Mouse (Mus musculus) layer of hippocampus, adult 2 months (tissue): Measurements from ENCODE around the gene Kcnma1. TPM values are rescaled to one million over a fixed set of nuclear protein-coding genes. Genes with fewer than 3 reads are reported as not detected.

Experiments used
- DNase-seq, 2 experiments: peaks; one replicate each; pipeline ENCODE4 v3.0.0; 2022; ENCODE audit warnings: low spot score in 2 of 2
- H3K27ac ChIP-seq: fragments of 200-600 bp; 2 replicates; pipeline ENCODE4 v1.8.1; 2022
- H3K4me3 ChIP-seq: fragments of 200-600 bp; 2 replicates; pipeline ENCODE4 v1.8.1; 2022; ENCODE audit warnings: mild to moderate bottlenecking
- CTCF ChIP-seq: fragments of 200-600 bp; conservative IDR thresholded peaks from 2 replicates; pipeline ENCODE4 v1.8.1; 2022; ENCODE audit warnings: antibody characterized with exemption, mild to moderate bottlenecking, moderate library complexity
- total RNA-seq, 2 experiments: library from RNA; stranded (reverse); gene quantifications; 2 replicates each; pipeline ENCODE4 v1.2.3; 2021

Gene Kcnma1
- total RNA-seq, 2 experiments from 2014 or later, result 141 to 145 TPM

DNA sequence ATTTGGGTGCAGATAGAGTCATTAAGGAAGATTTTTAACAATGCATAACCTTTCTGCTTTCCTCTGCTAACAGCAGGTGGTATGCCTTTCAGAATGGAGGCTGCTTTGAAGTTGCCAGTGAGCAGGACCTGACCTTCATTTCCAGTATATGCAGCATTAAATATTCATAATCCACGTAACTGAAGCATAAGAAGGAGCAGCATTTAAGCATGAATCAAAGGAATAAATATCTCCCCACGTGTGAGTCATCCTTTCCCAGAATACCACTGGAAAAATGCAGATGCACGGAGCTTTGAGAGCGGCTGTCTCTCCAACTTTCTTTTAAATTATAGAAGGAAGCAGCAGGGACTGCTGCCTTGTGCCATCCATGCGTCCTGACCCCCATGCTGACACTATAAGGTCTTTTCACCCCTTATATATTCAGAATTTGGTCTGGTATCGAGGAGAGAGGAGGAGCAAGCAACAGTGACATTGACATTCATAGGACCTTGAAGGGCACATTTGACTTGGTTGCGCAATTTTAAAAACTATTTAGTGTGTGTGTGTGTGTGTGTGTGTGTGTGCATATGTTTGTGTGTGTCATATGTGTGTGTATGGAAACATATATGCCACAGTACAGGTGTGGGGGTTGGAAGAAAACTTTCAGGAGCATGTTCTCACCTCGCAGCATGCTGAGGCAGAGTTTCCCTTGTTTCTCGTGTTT is 368.8 kb downstream of the Kcnma1 start:
- no peak for TF ChIP-seq CTCF
- peak in 1 of 2 experiments; percentile 50 for DNase-seq
- Histone ChIP-seq H3K27ac (peak overlapping the region; percentile 67), H3K4me3 (no peak overlapping the region)

DNA sequence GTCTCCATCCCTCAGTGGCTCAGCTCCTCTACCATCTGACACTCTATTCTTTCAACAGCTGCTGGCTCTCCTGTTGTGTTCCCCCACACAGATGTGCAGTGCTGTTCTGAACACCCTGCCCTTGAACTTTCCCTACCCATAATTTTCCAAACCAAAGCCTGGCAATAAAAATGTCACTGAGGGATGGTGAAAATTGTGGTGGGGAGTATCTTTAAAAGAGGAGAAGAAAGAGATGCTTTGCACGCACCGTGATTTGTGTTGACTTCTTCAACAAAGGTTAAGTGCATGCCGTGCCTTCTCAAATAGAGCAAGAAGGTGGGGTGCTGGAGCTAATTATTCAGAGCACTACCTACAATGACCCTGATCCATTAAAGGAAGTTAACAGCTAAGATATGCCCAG is 371.1 kb downstream of the Kcnma1 start:
- no peak for TF ChIP-seq CTCF
- H3K27ac ChIP-seq, result peak overlapping the region; percentile 18; the same call in 1 of the 2 replicates
- DNase-seq, result no peak
- H3K4me3 ChIP-seq, result no peak overlapping the region

DNA sequence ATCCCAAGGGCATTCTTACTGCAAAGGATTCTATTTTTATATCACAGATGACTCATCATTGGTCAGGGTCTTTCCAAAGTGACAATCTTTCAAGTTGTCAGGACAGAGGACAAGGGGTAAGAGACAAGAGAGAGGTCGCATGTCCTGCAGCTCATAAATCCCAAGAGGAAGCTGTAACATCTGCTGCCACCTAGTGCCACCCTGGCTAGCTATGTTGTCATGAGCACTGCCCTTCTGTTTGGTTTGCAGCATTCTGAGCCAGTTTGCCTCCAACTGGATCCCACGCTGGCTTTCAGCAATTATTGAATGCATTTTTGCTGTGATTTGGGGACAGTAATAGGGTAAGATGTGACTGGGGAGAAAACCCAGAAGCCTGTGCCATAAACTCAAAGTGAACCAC is 373.6 kb downstream of the Kcnma1 start:
- peak in 1 of 2 experiments; percentile 26 for DNase-seq
- H3K4me3 ChIP-seq, result no peak overlapping the region
- H3K27ac ChIP-seq, result peak overlapping the region; percentile 40; the same call in 1 of the 2 replicates
- TF ChIP-seq CTCF, result peak; percentile 67

DNA sequence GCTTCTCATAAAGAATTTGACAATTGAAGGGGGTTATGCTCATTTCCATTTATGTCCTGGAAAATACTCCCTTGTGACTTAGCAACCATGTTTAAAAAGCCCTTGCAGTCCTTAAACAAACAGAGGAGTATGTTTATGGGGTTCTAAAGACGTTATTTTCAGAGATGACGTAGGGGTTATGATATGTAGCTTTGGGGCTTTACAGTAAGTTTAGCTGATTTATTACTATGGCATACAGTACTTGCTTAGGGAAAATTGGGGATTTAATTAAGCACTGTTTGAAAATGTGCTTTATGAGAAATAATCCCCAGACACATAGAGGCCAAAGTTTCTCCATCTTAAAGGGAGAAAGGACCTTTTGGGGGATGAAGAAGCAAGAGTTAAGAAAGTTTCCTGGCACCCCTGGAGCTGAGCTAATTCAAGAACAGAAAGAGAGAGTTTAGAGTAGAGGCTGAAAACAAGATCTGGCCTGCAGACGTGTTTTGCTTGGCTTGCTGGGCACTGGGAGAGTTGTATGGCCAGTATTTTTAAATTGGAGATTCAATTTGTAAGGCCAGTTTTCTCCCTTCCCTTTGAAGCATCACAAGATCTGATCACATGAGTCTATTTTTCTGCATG is 376.1 kb downstream of the Kcnma1 start:
- no peak for TF ChIP-seq CTCF
- Histone ChIP-seq H3K4me3 (no peak overlapping the region), H3K27ac (no peak overlapping the region)

DNA sequence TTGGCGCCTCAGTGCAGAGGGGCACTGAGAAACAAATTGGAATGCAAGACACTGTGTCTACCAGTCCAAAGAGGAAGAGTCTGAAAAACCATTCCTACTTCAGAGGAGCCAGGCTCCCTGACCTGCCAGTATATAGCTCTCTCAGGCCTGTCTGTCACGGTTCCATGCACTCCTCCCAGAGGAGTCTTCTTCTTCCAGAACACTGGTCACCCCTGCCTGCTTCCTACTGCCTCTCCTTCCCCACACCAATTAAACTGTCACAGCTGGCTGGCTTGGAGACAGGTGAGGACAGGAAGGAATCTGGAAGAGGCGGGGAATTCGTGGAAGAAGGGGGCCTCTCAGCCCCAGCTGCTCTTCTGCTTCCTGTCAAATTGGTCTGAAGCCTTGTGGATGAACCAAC is 378.4 kb downstream of the Kcnma1 start:
- H3K4me3 ChIP-seq, result no peak overlapping the region
- H3K27ac ChIP-seq, result no peak overlapping the region
- TF ChIP-seq CTCF, result no peak
- DNase-seq, result no peak

More for the DNA sequence above, 376.1 kb downstream of the Kcnma1 start:
- no peak for DNase-seq

DNA sequence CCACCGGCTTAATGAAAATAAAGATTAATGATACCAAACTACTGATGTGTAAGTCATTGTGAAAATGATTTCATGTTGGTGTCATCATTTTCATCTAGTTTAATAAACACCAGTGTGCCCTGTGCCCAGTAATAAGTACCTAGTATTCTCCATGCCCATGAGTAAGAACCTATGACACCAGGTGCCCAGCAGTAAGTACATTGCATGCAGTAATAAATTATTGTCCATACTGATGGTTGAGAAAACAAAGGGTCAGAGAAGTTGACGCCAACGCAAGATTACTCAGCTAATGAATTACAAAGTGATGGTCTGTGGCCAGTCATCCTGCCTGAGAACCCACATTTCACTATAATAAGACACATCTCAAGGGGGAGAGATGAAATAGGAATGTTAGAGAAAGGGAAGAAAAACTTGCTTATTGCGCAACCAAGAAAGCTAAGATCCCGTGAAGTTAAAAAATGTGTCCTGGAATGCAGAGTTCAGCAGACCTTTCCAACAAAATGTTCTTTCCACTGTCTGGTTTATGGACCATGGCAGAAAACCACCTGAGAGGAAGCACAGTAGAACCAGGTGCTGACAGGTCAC is 381.2 kb downstream of the Kcnma1 start:
- no peak overlapping the region for H3K4me3 ChIP-seq
- no peak overlapping the region for H3K27ac ChIP-seq
- no peak for DNase-seq
- TF ChIP-seq CTCF, result no peak

DNA sequence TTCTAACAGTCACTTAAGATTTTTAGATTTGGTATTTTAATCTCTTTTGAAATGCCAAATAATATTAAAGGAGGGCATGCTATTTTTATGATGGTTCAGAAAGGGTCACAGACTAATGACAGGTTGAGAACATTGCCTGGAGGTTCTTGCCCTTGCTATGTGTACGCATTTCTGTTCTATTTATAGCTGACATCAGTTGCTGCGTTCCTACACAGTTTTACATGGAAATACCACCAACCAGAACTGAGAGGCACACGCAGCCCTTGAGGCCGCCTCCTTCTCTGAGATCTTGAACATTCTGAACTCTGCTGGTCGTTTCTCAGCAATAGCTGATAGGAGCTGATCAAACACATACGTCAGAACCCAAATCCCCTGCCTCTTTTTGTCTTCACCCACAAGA is 387.4 kb downstream of the Kcnma1 start:
- TF ChIP-seq CTCF, result no peak
- Histone ChIP-seq H3K27ac (peak overlapping the region; percentile 40; the same call in 1 of the 2 replicates), H3K4me3 (no peak overlapping the region)
- no peak for DNase-seq

DNA sequence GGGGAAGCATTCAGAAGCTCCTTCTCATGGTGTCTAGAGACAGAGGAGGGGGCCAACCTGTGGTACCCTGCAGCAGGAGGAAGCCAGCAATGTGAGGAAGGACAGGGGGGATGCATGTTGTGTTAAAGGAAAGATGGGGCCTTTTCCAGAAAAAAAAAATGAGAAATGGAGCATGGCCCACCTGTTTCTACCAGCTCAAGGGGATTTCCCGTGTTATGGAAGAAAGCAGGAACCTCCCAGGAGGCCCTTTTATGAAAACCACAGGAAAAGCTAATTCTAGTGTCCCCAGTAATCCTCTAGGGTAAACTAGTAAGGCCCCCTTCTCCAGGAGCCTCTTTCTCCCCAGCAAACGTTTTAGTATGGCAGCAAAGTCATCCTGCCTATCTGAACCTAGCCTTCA is 388.2 kb downstream of the Kcnma1 start:
- peak overlapping the region; percentile 40; the same call in 1 of the 2 replicates for H3K27ac ChIP-seq

DNA sequence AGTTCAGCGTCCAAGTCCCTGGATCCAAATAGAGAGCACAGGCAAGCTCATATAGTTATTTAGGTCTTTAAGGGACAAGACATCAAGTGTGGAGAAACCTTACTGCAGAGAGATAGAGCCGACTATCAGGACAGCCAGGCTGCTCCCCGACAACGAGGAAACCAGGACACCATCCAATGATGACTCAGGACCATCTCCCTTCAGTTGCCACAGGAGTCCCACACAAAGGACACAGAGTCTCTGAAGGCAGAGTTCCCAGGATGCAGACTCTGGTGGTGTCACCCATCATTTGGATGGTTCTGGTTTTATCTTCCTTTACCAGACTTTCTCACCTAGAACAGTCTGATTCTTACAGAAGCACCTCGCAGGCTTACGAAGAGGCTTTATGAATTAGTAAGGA is 388.9 kb downstream of the Kcnma1 start:
- Histone ChIP-seq H3K27ac (peak overlapping the region; percentile 40; the same call in 1 of the 2 replicates), H3K4me3 (no peak overlapping the region)
- TF ChIP-seq CTCF, result no peak
- no peak for DNase-seq

More for the DNA sequence above, 388.2 kb downstream of the Kcnma1 start:
- no peak for DNase-seq
- no peak overlapping the region for H3K4me3 ChIP-seq
- no peak for TF ChIP-seq CTCF

DNA sequence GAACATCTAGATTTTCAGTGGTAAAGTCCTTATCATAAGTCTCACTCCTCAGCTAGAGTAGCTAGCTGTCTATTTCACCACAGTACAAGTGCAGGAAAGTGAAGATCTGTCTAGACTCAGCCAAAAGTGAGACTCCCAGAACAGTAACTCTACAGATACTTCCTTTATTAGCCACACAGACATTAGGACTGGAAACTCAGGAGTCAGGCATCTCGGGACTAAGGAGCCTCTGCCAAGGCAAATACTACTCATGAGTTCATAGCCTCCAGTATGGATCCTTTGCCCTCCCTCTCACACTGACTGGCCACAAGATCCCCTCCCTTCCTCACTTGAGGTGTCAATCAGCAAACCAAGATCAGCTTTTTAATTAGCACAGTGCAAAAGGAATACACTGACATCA is 389.8 kb downstream of the Kcnma1 start:
- TF ChIP-seq CTCF, result no peak
- H3K27ac ChIP-seq, result no peak overlapping the region

DNA sequence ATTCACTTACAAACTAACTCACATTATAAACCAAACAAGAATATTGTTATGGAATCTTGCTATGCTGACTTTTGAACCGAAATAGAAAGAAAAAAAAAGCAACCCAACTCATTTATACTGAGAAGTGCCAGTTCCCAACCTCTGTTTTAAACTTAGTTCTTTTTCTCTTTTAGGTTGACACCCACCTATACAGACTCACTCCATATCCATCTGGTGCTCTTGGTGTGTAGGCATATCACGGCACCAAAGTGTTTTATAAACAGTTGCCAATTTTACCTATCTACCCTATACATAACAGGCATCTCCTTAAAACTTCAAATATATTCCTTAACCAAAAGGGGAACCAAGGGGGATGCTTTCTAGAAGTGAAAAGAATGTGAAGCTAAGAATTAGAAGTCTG is 393.6 kb downstream of the Kcnma1 start:
- no peak for TF ChIP-seq CTCF
- H3K27ac ChIP-seq, result no peak overlapping the region
- H3K4me3 ChIP-seq, result no peak overlapping the region
- DNase-seq, result no peak

More for the DNA sequence above, 389.8 kb downstream of the Kcnma1 start:
- H3K4me3 ChIP-seq, result no peak overlapping the region
- no peak for DNase-seq

DNA sequence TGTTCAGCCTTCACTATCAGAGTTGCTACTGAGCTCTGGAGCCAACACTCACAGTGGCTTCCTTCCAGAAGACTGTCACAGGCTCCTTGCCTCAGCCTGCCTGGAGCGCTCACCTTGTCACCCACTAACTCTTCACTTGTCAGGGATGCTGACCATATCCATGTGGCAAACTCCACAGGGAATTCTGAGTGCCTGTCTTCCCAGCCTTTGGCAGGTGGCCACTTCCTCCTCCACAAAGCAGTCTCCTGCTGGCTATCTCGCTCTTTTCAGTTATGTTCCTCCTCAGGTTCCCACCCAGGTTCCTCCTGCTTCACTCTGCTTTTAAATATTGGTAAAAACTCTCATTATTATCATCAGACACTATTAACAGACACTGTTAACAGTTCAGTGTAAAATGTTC is 395.3 kb downstream of the Kcnma1 start:
- TF ChIP-seq CTCF, result no peak
- Histone ChIP-seq H3K4me3 (no peak overlapping the region), H3K27ac (no peak overlapping the region)
- no peak for DNase-seq

DNA sequence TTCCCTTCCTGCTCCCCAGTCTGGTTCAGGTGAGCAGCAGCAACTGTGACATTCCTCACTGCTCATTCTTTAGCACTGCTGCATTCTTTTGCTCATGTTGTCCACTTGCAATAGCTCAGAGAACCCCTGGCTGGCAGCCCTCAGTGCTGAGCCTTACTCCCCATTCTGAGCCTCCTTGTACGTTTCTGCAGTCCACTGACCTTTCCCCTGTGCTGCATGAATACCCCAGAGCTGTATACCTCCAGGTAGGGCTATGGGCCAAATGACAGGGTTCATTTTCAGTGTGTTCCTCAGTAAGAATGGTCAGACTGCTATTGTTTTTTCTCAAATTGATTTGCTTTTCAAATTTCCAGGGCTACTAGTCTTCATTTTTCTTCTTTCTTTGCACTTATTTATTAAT is 396.2 kb downstream of the Kcnma1 start:
- no peak overlapping the region for H3K4me3 ChIP-seq
- no peak for DNase-seq
- TF ChIP-seq CTCF, result no peak
- no peak overlapping the region for H3K27ac ChIP-seq
